Mouse (Mus musculus): Measurements from ENCODE around the gene Cd82. TPM values are rescaled to one million over a fixed set of nuclear protein-coding genes. Genes with fewer than 3 reads are reported as not detected.

Gene Cd82
- total RNA-seq (2021) = 1 to 10 TPM; 8.5 to 9.4 TPM
- long read RNA-seq, experiment 1, partial matches to known transcripts = 0 of 4 reads
- long read RNA-seq, experiment 1, other reads (novel, unspliced or antisense) = 0 of 4 reads
- long read RNA-seq, experiment 2, transcript Cd82-201 (10 exons, 1,824 nt) = major isoform, 7 of 7 reads
- long read RNA-seq, experiment 2, partial matches to known transcripts = 0 of 7 reads
- long read RNA-seq, experiment 2, other reads (novel, unspliced or antisense) = 0 of 7 reads

DNA sequence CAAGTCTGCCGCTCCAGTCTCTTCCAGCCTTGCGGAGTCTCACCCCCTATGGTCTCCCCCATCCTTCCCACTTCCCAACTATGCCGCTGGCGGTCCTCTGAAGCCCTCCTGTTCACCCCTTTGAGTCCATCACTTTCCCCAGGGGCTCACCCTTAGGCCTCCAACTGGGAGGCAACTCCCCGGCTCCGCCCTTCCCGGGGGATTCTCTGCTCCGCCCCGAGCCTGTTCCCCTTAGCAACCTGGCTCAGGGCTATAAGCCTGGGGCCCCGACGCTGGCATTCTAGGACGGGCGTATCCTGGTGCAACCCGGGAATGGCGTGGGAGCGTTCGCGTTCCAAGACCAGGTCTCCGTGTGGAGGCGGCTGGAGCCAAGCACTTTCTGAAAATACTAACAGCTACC lies at the start of gene Cd82:
Gene Cd82 (minus strand): TSS at position 381 of the 400 bp plus-strand sequence.
- DNase-seq (ENCODE audit: low spot score) = peak; percentile 63

DNA sequence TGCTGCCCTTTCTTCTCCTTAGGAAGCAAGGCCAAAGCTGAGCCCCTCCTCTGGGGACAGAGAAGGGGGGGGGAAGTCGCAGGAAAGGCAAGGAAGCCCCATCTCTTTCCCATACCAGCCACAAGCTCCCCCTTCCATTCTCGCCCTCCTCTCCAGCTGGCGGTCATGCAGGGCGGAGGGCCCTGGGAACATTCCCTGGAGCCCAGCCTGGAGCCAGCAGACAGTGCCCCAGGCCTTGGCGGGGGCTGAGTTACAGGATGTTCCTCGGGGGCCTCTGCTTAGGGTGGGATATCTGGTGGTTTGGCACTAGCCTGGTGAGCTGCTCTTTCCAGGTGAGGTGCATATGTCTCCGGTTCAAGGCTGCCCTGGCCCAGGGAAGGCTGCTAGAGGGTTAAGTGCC lies 49.2 kb upstream of the Cd82 start:
- no peak for DNase-seq (ENCODE audit: low spot score)

DNA sequence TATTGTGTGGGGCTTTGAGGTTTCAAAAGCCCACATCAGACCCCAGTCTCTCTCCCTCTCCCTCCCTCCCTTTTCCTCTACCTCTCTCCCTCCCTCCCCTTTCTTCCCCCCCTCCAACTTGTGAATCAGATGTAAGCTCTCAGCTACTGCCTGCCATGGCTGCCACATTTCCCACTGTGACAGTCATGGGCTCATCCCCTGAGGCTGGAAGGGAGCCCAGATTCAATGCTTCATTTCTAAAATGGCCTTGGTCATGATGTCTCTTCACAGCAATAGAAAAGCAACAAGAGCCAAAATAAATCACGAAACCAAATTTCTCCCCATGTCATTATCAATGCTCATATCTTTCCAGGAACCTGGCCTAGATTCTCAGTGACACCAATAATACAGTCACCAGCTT lies 47.9 kb upstream of the Cd82 start:
- DNase-seq (ENCODE audit: low spot score) = no peak

DNA sequence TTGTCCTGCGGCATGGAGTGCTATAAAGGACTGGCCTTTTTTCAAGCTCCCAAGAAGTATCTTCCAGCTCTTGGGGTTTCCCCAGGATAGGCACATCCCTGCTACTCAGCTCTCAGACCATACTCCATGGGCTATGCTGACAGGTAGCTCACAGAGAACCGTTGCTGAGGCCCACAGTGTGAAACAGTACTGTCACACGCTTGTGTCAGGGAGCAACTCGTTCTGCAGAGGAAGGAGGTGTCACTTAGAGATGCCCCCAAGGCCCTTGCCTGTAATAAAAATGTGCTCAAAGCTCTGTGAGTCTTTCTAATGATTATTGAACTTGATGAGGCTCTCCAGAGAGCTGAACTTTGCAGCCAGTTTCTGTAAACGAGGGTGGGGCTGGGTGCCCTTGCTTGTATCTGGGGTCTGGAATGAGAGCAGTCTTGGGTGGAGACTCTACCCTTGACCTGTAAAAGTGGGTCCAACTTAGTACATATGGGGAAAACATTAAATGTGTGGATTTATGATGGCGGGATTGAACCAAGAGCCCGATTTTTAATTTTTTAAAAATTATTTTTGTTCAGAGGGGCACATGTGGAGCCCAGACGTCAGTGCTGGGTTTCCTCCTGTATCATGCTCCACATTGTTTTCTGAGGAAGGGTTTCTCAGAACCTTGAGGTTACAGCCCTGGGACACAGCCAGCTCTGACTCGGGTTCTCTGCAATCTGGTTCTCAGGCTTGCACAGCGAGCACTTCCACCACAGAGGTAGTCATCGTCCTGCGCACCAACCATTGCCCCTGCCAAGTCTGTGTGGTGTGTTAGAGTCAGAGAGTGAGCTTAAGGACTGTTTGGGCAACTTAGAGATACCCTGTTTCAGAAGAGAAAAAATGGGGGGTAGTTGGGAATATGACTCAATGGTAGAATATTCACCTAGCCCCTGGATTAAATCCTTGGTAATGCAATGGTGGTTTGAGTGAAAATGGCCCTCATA lies 47.1 kb upstream of the Cd82 start:
- no peak for DNase-seq (ENCODE audit: low spot score)

DNA sequence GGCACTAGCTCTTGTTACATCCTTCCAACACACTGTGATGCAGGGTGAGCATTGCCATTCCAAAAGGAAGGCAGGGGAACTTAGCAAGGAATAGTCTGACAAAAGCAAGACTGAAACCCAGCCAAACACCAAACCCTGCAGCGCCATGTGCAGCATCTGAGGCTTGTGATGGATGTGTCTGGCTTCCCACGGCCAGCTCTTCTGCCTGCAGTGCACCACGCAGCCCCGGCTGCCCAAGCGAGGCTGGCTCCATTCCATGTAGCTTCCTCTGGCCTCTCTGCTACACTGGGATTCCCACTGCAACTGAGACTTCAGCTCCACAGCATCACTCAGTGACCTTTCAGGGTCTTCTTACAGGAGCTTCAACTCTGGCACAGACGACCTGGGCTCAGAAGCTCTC lies 42.2 kb upstream of the Cd82 start:
- DNase-seq (ENCODE audit: low spot score) = no peak

DNA sequence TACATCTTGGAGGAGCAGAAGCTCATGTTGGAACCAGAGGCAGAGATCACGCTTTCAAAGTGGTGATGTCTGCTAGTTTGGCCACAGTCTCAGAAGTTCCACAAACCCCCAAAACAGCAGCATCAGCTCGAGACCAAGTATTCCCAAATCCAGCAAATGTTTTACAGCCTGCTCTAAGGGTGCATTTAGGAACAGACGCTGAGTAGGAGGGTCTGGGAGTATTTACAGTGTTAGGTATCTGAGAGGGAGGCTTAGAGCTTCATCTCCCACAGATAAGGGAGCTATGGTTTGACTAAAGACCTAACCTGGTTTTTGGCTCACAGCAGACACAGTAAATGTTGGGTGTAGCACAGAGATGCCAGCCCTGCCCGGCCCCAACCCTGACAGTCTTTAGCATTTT lies 40.4 kb upstream of the Cd82 start:
- no peak for DNase-seq (ENCODE audit: low spot score)

DNA sequence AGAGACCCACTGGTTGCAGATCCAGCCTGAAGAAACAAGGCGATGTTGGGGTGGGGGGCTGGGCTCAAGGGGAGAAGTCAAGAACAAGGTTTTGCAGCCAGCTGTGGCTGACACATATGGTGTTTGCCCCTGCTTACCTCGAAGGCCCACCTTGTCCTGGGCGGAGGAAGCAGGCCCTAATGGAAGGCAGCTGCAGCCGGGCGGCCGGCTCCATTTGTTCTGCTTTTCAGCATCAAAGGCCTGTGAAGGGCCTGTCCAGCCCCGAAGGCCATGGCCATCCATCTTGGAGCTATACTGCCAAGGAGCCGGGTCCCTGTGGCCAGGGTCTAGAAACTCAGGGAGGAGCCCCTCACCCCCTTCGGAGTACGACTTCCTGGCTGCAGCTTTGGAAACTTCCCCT lies 38.4 kb upstream of the Cd82 start:
- DNase-seq (ENCODE audit: low spot score) = no peak

DNA sequence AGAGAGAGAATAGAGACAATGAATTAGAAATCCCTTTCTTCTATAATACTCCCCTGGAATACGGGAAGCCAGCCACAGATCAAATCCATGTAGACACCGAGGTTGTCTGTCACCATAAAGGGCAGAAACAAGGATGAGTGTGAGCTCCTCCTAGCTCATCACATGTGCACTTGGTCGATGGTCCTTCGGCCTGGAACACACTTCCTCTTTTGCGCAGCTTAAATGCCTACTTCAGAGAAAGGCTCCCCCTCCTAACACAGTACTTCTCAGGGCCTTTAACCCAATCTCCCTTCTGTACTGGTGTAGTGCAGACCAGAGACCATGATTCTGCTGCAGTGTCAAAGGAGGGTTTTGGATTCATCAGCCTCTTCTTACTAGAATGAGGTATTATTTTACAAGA lies 34.3 kb upstream of the Cd82 start:
- no peak for DNase-seq (ENCODE audit: low spot score)

DNA sequence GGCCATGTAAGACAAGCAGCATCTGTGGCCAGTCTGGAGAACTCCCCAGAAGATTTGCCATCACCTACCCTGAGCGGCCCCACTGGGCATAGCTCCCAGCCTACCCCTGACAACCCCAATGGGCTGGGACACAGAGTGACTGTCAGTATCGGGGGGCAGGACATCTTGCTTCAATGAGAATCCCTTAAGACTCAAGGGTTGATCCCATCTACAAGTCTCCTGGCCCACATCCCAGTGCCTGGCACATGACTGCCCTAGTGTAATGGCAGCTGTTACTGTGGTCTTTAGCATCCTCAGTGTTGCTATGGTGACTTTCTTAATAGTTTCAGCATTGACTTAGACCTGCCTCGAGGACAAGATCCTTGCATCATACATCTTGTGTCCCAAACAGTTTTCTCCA lies 32.2 kb upstream of the Cd82 start:
- no peak for DNase-seq (ENCODE audit: low spot score)

DNA sequence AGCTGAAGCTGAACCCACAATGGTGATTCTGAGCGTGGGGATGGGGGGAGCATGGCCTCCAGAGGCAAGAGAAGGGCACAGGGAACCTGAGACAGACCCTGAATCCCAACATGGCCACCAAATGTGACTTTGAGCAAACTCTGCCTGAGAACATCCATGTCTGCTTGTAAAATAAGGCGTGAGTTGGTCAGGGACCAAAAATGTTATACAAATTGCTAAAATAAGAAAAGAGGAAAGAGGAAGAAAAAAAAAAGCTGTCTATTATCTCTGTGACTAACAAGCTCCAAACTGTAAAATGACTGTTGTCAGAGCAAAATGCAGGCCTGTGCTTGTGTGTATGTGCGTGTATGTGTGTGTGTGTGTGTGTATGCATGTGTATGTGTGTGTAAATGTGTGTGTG lies 30.6 kb upstream of the Cd82 start:
- no peak for DNase-seq (ENCODE audit: low spot score)

DNA sequence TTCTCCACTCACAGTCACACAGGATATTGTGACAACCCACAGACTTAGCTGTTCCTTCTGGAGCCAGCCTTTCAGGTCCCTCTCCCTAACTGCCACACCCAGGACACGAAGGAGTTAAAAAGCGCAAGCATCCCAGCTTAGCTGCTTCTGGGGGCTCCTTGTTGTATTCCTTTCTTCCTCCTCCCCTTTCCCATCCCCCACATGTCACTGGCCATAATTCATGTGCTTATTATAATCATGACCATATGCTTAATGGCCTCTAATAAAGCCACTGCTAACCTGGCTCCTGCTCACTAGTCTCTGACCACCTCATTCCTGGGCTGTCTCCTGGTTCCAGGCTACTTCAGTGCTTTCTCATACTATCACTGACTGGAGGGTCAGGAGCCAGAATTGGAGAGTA lies 27.6 kb upstream of the Cd82 start:
- DNase-seq (ENCODE audit: low spot score) = no peak

DNA sequence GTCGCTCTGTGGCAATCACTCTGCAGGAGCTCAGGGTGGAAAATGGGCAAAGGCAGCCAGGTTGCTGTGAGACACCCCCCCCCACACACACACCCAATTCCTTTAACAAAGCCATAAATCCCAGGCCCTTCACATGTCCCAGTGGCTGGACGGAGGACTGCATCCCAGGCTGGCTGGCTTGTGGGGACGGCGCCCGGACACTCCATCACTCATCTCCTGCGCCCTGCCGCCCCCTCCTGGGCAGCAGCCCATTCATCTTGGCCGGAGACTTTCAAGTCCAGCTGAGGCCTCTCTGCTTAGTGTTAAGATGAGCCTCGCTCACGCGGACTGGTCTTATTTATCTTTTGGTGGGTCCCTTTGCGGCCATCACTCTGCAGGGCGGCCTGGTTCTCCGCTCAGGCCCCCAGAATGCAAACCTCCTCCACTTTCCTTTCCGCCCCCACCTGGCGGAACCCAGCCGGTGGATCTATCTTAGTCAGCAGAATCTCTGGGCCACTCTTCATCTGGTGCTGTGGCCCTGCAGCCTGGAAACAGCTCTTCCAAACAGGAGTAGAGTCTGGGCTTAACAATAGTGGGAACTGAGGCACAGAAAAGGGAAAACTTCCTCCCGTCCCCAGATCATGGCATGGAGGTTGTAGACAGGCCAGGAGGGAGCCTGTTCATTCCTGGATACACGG lies 26.1 kb upstream of the Cd82 start:
- DNase-seq (ENCODE audit: low spot score) = no peak

DNA sequence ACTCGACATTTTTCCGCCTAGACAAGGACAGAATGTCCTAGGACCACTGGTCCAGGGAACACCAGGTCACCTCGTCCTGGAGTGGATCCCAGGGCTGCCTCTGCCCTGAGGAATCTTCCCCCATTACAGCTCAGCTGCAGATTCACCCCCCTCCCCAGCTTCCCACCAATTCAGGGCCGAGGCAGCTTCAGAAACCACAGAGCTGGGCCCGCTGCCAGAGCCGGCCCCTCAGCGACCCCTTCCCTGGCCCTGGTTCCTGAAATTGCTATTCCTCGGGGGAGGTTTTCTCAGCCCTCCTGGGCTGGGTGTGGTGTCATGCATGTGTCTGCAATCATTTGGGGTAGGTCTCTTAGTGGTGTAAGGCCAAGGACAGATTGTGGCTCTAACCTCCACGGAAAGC lies 22.5 kb upstream of the Cd82 start:
- no peak for DNase-seq (ENCODE audit: low spot score)

DNA sequence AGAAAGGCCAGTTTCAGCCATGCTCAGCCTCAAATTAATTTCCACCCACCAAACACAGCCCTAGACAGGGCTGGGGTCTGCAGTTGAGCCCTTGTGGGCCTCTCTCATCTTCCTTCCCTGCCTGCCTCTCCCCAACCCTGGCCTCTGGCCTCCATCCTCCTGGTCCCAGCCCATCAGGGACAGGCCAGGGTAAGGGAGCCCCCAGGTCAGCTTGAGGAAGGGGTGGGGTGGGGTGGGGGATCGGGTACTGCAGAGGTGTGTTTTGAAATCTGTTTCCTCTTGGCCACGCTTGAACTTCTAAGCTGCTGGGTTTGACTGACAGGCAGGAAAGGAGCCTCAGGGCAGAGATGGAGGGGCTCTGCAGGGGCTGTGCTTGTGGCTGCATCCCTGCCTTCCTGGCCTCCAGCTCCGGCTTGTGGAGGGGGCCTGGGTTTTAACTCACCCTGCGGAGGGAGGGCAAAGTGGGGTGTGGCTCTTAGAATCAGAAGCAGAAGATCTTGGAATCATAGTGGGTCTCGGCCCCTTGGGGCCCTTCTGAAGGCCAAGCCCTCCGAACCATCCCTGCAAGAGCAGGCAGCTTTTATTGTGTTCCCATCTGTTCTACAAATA lies 19.2 kb upstream of the Cd82 start:
- no peak for DNase-seq (ENCODE audit: low spot score)

DNA sequence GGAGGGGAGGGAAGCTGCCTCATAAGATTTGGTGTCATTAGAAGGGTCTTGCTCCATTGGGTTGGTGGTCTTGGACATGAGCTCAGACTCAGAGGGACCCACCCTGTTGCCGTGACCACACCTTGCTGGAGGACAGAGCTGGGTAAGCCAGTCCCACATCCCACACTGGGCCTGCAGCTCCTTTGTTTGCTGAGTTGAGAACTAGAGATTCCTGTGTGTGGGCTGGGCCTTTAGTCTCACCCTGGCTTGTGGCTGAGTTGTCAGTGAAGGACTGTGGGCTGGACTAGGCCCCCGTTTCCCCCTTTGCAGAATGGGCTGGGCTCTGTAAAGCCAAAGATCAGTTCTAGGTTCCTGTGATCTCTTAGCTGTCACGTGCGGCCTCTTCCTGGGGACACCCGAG lies 15.8 kb upstream of the Cd82 start:
- DNase-seq (ENCODE audit: low spot score) = no peak

DNA sequence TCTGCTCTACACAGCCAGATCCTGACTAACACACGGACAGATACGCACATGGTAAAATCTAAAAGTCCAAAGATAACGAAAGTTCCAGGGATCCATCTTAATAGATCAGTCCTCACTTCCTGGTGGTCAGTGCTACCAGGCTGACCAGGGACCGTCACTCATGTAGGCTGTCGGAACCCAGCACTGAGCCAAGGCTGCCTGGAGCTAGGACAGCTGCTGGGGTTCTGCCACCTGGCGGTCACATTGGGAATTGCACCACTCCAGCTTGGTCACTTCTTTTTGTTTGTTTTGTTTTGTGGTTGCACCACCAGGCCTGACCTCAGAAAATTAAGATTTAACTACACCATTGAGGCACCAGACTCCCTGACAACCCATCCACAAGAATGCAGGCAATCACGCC lies 14.6 kb upstream of the Cd82 start:
- peak; percentile 50 for DNase-seq (ENCODE audit: low spot score)

DNA sequence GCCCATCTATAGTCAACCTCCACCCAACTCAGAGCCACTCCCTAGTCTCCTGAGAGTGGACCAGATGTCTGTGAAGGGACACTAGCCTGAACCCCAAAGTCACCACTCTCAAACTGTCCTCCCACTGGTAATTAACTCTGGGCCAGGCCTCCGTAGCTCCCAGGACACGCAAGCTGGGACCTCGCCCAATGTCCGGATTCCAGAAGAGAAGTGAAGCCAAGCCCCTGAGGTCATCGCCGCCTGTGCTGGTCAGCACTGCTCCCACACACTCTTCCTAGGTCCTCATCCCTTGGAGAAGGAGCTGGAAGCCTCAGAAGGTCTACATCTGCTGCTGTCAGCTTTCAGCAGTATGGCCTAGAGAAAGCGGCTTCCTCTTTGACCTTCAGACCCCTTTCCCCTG lies 13.5 kb upstream of the Cd82 start:
- DNase-seq (ENCODE audit: low spot score) = peak; percentile 82

DNA sequence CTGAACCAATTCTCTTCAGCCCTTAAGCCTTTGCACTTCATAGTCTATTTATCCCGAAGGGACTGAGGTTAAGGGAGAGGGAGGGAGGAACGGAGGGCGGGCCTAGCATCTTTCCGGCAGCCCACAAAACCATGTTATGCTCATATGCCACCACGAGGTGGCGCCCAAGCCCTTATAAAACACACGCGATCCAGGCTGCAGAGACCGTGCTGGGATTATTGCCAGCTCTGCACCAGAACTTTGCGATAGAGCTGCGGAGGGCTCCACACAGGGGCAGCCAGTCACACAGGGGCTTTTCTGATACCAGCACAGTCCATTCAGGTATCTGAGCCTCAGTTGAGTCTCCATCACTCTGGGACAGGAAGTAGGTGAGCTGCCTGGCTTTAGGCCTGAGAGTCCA lies 12.1 kb upstream of the Cd82 start:
- DNase-seq (ENCODE audit: low spot score) = peak; percentile 91

DNA sequence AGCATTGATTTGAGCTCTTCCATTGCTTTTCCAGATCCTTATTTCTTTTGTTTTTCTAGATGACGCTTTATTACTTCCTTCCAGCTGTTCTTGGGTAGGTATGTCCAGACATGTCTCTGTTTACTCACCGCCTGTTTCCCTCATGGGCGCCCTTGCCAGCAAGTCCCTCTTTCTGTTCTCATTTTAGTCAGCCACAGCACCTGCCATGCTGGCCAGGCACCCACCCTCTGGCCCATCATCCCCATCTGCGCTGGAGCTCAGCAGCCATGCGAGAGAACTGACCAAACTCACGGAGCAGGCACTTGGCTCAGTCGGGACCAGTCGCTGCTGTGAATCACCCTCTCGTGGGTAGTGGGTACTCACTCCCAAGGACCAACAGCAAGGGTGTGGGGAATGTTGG lies 11.0 kb upstream of the Cd82 start:
- no peak for DNase-seq (ENCODE audit: low spot score)

DNA sequence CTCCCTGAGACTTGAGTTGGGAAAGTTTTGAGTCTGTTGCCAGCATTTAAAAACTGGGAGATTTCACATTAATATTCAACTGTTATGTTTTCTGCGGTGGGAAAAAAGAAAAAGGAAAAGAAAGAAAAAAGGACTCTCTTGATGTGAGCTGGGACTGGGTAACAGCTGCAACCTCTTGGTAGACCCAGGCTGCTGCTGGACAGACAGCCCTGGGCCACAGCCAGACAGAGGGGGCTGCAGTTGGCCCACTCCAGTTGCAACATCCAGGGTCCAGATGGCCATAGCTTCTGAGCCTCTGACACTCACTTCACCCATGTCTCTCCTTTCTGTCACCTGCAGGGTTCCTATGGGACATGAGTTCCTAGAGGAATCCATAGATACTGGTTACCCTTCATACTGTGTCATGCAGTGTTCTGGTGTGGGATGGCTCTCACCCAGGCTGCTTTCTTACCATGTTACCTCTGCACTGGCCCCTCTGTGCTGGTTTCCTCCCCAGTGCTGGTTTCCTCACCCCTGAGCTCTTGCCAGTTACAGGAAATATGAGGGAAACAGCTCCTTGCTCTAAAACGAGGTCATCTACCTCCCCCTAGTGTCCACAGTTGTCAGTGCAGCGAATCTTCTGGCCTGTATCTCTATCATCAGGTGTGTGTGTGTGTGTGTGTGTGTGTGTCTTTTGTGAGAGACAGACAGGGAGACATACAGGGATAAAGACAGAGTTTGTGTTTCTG lies 8.1 kb upstream of the Cd82 start:
- DNase-seq (ENCODE audit: low spot score) = peak; percentile 86

DNA sequence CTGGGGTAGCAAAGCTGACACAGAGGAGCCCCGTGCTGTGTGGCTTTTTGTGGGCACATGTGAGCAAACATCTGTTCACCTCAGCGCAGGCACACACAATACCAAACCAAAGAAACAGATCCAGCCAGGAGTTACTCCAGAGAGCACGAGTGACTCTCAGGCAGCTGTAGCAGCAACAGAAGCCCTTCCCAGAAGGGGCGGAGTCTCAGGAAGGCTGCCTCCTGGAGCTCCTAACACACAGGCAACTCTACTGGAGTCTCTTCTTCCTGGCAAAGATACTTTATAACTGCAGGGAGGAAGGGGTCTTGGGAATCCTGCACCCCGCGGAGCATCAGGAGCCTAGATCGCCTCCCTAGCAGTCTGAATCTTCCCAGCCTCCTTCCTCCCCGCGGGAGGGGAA lies 7.2 kb upstream of the Cd82 start:
- peak; percentile 68 for DNase-seq (ENCODE audit: low spot score)
